Mouse (Mus musculus): ENCODE measurements around the gene Akirin1. TPM values are rescaled to one million over a fixed set of nuclear protein-coding genes. Genes with fewer than 3 reads are reported as not detected.

Gene Akirin1
- polyA plus RNA-seq, 1 experiment from 2014 or later, result 86.9 TPM

DNA sequence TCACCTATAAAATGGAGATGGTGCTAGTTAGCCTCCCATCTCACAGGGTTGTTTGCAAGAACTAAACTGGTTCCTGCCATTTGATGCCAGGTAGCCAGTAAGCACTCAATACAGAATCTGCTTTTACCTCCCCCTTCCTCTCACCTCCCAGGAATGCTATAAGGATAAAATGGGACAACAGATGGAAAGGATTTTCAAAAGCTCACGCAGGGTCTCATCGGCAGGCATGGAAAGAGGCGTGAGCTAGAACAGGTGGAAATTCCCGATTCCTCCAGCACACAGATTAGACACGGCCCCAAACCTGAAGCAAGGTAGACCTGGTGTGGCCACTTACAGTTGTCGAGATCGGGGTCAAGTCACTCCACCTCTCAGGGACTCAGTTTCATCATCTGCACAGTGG is 65.1 kb downstream of the Akirin1 start:
- Histone ChIP-seq H3K27me3 (ENCODE audit: control insufficient read depth, insufficient read depth, low read length) (no peaks in the 10 kb centered on the region), H3K9ac (ENCODE audit: low read length) (no peak overlapping the region), H3K4me1 (replicated peaks; ENCODE audit: control insufficient read depth, insufficient read depth, low read length) (peaks cover 8% of the 10 kb centered on the region), H3K36me3 (ENCODE audit: control insufficient read depth, insufficient read depth, low read length) (no peaks in the 10 kb centered on the region), H3K4me3 (ENCODE audit: low read depth, low read length) (no peak overlapping the region), H3K4me2 (ENCODE audit: low read depth, low read length, severe bottlenecking) (no peak overlapping the region), H3K27ac (ENCODE audit: low read depth, low read length) (no peak overlapping the region), H3K9me3 (ENCODE audit: control insufficient read depth, low read length) (no peaks in the 10 kb centered on the region)
- DNase-seq (ENCODE audit: low spot score) (no peak), ATAC-seq (replicated peaks; ENCODE audit: low FRiP score) (no peak)
- 78% methylated on average over 7 of the region's 7 CpGs for WGBS

Other genes with a start within 250 kb of the Akirin1 start
- 78.1 and 88.8 TPM in 2 replicates for gene Macf1, start 66.0 kb downstream of the Akirin1 start, polyA plus RNA-seq (2014; fragmentation: Nextera tagmentation; extraction: Ambion mirVana)
- gene Ndufs5, start 32.1 kb downstream of the Akirin1 start, polyA plus RNA-seq (2014; fragmentation: Nextera tagmentation; extraction: Ambion mirVana), result 291 and 296 TPM in 2 replicates
- 0.68 and 1.4 TPM in 2 replicates for gene Rhbdl2, start 37.5 kb upstream of the Akirin1 start, polyA plus RNA-seq (2014; fragmentation: Nextera tagmentation; extraction: Ambion mirVana)
- gene 4933427I04Rik, start 109.3 kb upstream of the Akirin1 start, polyA plus RNA-seq (2014; fragmentation: Nextera tagmentation; extraction: Ambion mirVana), result not detected in 2 replicates
- gene Mycbp, start 154.5 kb upstream of the Akirin1 start, polyA plus RNA-seq (2014; fragmentation: Nextera tagmentation; extraction: Ambion mirVana), result 58.6 and 59.9 TPM in 2 replicates
- 42.6 and 47.5 TPM in 2 replicates for gene Rragc, start 167.1 kb upstream of the Akirin1 start, polyA plus RNA-seq (2014; fragmentation: Nextera tagmentation; extraction: Ambion mirVana)
- gene 4930535I16Rik, start 167.7 kb upstream of the Akirin1 start, polyA plus RNA-seq (2014; fragmentation: Nextera tagmentation; extraction: Ambion mirVana), result not detected in 2 replicates

Measured in forebrain, embryonic 11.5 days (tissue).